Mouse (Mus musculus) frontal cortex, postnatal 36 days (tissue): ENCODE data around the gene Nat9.

ENCODE experiments used
- DNase-seq, 2 experiments: peaks; one replicate each; pipeline ENCODE4 v3.0.0; 2022; ENCODE audit warnings: low spot score in 2 of 2

The Nat9 gene

GRCm38 (mm10) chr11:115187693-115188092, at the start of gene Nat9:
Gene Nat9 (minus strand): TSS chr11:115187859.
- no peak for DNase-seq

GRCm38 (mm10) chr11:115236570-115236969, 48.9 kb upstream of the Nat9 start:
- no peak for DNase-seq

DNA sequence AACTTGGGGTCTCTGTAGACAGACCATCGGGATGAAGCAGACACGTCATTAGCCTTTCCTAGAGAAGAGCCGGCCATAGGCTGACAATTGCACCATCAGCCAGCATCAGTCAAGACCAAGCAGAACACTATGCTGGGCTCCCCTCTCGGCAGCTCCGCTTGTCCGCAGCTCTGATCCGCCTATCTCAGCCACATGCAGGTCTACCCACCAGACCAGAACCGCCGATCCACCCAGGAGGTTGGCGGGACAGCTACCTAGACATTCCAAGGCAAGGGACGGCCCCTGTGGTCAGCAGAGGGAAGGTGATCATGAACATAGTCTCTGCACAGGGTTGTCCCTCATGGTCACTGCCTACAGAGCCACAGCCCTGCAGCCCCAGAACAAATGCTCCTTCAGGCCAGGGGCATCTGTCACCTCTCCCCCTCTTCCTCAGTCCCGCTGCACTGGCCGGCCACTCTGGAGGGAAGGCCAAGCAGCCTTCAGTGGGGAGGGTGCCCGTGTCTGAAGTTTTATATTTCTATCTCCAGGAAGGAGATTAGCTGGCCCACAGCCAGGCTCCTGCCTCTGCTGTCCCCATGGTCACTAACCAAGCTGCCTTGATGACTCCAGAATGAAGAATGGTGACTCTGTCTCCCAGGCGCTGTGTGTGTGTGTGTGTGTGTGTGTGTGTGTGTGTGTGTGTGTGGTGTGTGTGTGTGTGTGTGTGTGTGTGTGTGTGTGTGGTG, 46.8 kb upstream of the Nat9 start:
- DNase-seq: no peak

DNA sequence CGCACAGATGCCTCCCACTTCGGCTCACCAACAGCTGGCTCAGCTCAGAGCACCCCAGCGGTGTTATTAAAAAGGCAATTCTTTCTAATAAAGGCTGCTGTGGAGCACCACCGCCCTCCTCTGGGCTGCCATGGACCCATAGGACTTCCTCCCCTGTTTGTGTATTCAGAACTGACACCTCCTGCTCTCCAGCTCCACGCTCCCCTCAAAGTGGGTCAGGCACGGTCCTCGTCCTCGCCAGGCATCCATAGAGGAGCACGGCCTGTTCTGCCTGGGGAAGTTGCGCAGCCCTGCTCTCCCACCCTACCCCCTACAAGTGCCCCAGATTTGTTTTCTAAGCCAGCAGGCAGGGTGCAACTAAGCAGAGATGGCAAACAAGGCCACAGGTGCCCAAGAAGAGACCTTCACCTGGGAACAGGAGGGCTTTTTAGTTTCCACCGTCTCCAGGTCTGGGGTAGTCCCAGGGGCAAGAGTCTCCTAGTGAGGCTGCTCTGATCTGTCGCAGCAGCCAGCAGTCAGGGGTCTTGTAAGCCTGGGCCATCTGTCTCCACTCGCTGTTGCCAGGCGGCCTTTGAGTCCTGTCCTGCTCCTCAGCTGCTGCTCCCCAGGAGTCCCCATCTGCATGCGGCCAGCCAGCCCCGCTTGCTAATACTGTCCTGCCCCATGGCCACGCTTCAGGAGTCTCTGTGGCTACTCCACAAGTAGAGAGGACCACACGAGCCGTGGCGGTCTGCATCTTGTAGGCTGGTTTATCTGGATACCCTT, 46.0 kb upstream of the Nat9 start:
- DNase-seq: peak; percentile 40 to 54

DNA sequence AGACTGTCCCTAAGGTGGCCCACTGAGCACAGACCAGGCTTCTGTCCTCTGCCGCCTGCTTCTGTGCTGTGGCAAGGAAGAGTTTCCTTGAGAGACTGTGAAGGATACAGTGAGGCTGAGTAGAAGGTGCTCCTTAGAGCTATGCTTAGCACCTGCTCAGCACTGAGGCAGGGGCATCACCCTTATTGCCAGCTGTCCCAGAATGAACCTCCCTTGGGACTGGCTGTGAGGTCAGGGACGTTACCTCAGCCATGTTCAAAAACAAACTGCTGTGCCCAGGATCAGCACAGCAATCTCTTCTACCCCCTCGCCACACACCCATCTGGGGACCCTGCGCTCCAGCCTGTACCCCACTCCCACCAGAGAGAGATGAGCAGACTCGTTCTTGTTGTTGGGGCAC, 45.2 kb upstream of the Nat9 start:
- no peak for DNase-seq

DNA sequence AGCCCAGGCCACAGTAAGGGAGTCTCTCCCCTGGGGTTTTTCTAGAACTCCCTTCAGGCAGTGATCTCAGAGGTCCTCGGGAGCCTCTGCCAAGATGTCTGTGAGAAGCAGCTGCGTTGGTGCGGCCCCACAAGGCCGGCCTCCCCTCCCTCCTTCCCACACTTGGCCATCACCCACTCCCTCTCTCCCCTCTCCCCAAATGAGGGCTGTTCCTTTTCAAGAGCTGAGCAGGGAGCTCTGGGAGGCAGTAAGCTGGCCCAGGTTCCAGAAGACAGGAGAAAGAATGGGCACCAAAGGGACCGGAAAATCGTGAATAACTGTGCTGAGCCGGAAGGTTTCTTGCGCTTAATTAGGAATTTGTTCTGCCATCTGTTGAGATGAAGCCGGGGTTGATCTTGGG, 44.3 kb upstream of the Nat9 start:
- no peak for DNase-seq

GRCm38 (mm10) chr11:115231168-115231915, 43.7 kb upstream of the Nat9 start:
- DNase-seq: no peak

DNA sequence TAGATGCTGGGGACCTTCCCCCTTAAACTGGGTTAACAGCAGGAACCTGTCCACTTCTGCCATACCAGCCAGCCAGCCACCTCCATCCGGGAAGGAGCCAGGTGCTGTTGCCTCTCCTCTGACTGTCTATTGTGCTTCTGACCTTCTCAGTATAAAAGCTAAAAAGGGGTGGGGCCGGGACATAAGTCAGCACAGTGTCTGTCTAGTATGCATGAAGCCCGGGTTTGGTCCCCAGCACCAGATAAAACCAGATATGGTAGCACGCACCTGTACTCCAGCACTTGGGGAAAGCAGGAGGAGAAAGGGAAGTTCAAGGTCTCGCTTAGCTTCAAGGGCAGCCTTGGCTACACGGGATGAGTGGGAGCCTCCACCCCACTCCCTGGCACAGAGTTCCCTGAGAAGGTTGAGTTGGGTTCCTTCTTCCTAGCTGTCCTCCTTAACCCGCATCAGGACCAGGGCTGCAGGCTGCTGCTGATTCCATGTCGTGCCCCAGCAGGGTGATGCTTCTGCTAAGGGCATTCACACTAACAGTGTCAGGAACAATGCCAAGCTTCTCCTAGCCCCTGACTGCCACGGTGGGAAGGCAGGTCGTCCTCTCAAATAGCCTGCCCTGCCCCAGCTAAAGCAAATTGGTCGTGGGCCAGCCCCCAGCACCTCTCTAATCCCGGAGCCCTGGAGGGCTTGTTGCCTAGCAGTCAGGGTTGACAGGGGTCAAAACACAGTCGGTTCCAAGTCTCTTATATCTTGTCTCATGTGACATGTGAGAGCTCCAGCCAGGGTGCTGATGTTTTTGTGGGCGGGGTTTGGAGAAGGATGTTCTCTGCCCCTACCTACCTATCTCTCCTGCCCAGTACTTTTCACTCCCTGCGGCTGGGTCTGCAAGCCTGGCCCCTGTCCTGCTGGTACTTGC, 41.6 kb upstream of the Nat9 start:
- DNase-seq: no peak

GRCm38 (mm10) chr11:115228430-115228829, 40.8 kb upstream of the Nat9 start:
- DNase-seq: no peak

DNA sequence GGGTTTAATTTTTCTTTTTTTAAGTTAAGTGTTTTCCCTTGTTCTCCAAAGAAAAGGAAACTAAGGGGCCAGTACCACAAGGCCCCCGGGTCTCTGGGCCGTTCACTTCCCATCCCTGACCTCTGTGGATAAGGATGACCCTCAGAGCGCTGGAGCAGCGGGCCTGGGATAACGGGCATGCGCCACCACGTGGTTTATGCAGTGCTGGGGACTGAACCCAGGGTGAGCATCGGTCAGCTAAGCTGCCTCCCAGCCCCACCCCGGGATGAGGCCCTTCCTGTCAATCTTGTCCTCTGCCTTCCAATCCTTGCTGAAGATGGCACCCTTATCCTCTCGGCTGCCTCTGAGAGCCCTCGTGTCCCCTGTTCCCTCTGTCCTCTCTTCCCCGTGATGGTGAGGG, 40.0 kb upstream of the Nat9 start:
- DNase-seq: no peak

DNA sequence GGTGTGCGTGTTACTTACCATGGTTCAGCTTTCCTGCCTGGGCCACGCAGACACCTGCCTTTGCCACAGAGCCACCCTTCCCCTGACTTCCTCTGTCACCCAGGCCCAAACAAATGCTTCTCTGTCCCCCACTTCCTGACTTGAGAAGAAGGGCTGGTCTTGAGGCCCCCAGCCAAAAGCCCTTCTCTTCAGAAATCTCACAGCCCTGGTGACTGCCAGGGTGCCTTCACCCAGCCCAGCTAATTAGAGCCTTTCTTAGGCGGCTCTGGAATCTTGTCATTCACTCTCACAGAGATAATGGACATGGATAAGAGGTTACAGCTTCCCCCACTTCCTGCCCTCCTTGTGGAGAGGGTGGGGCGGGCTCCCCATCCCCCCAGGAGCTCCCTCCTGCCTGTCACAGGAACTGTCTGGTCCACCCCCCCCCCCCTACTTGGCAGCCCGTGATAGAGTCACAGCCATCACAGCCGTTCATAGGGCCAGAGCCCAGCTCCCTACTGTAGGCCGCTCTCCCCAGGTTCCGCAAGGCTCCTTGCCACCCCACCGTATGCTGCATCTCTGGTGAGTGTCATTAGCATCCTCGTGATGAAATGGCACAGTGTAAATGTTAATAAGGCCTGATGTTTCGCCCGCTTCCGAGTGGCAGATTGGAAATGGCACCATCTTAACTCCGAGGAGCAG, 39.3 kb upstream of the Nat9 start:
- no peak for DNase-seq

DNA sequence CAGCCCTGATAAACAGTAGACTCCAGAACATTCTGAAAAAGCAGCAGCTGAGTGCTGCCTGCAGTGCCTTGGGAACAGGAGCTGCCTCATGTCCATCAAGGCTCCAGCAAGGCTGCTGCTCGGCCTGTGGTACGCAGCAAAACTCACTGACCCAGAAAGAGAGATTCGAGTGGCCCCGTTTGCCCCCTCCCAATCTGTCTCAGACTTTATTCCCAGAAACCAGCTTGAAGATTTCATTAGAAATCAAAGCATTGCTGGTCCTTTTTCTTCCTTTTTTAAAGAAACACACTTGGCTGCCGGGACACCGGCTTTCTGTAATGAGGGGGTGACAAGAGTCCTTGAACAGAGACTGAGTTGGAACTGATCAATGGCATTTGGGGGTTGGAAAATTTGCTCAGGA, 37.6 kb upstream of the Nat9 start:
- DNase-seq: peak in 1 of 2 experiments; percentile 31

- DNase-seq: peak; percentile 27 to 53
Measured at GRCm38 (mm10) chr11:115224889-115225288, 37.2 kb upstream of the Nat9 start.

- no peak for DNase-seq
Measured at GRCm38 (mm10) chr11:115223877-115224276, 36.2 kb upstream of the Nat9 start.

- no peak for DNase-seq
Measured at GRCm38 (mm10) chr11:115223451-115223850, 35.8 kb upstream of the Nat9 start.

DNA sequence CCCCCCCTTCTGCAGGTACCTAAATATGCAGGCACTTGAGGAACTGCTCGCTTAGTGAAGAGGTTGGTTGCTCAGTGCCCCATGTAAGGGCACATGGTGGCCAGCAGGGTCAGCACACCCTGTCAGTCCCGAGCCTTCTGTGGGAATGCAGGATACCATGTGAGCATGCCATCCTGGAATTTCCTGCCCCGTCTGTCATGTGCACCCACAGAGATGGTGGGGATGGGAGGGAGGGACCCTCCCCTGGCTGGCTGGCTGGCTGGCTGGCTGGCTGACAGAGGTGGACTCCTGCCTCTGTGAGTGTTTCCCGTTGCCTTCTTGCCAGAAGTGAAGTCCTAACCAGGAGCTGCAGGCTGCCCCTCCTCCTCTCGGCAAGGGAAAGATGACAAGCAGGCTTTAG, 34.9 kb upstream of the Nat9 start:
- no peak for DNase-seq

- no peak for DNase-seq
Measured at GRCm38 (mm10) chr11:115222077-115222476, 34.4 kb upstream of the Nat9 start.

GRCm38 (mm10) chr11:115219685-115220084, 32.0 kb upstream of the Nat9 start:
- DNase-seq: no peak

- DNase-seq: no peak
Measured at GRCm38 (mm10) chr11:115219263-115219662, 31.6 kb upstream of the Nat9 start.

DNA sequence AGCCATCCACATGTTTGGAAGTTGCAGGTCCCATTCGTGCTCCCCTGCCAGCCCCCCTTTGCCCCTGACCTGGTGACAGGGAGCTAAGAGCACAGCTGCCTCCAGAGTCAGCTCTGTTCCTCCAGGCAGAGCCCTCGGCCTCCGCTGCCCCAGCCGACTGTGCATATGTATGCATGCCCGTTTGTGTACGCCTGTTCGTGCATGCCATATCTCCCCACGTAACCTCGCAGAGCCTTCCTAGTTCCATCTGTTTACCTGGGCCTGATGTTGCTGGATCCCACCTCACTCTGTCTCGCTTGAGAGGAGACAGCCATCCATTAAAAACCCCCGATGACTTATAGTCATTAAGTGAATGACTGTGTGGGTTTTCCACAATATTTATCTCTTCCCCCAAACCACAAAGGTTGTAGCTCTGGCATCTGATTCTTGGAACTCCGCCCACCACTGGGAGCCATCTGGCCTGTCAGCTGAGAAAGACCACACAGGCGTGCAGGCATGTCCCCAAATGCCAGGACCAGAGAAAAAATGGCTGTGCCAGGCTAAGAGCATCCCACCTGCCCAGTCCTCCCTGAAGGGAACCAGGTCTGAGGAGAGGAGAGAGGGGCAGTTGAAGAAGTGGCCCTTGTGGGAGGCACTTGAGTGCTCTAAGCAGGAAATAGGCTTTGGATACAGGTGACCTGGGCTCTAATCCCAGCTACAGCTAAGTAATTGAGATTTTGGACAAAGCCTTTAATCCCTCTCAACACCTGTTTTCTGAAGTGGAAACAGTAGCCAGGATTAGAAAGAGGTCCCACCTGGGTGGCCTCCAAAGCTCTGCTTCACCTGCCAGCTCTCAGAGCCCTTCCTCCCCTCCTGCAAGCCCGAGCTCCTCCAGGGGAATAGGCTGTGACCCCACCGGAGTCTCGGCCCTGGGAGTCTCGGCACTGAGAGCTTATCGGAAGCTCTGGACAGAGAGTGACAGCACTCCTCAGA, 30.1 kb upstream of the Nat9 start:
- no peak for DNase-seq
